Mouse (Mus musculus): ENCODE data around the gene Cfap97. TPM values are rescaled to one million over a fixed set of nuclear protein-coding genes. Genes with fewer than 3 reads are reported as not detected.
A peak's percentile ranks its signal among the peaks of the same experiment; 100 is the strongest.

The Cfap97 gene
- polyA plus RNA-seq, 1 experiment from 2014 or later = 6.9 TPM

DNA sequence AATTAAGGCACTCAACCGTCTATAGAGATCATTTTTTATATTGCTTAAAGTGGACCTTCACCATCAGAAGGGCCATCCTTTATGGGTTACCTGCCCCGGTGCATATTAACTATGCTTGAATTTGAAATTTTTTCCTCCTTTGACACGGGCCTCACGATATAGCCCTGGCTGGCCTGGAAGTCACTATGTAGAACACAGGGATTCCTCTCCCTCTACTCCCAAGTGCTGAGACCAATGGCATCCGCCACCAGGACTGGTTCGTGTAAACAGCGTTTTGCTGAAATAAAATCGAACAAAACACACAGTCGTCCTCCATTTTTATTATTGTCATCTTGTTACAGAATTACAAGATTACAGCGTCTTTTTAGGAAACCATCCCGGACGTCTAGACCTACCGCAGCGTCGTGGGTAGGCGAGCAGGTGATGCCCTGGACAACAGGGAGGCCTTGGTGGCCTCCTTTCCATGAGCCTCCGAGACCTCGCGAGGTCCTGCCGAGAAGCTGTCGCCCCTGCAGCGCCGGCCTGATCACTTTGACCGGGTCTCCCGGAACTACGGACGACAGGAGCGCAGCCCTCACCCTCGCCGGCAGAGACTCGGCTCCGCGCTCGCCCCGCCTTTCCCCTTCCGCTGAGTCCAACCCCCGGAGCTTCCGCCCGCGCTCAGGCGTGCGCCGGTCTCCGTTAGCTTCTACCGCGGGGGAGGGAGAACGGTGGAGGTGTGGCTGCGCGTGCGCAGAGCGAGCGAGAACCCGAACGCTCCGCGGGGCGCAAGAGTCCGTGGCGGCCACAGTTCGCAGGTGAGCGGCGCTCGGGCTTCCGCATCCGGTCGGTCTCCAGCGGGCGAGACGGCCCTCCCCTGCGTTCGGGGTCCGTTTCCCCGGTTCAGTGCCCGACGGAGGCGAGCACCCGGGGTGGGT lies 11.6 kb downstream of the Cfap97 start:
- Histone ChIP-seq H3K36me3 (replicated peaks) (no peaks in the 10 kb centered on the region), H3K4me2 (peak overlapping the region; percentile 91), H3K4me1 (replicated peaks) (peaks cover 28% of the 10 kb centered on the region), H3K4me3 (replicated peaks) (peak overlapping the region; percentile 89), H3K9ac (peak overlapping the region; percentile 95), H3K27me3 (no peaks in the 10 kb centered on the region), H3K9me3 (replicated peaks) (no peaks in the 10 kb centered on the region), H3K27ac (replicated peaks) (peak overlapping the region; percentile 86)
- 1% methylated on average over 77 of the region's 77 CpGs for WGBS (ENCODE audit: insufficient replicate concordance)
- peak; percentile 98 for ATAC-seq (ENCODE audit: insufficient read depth)

DNA sequence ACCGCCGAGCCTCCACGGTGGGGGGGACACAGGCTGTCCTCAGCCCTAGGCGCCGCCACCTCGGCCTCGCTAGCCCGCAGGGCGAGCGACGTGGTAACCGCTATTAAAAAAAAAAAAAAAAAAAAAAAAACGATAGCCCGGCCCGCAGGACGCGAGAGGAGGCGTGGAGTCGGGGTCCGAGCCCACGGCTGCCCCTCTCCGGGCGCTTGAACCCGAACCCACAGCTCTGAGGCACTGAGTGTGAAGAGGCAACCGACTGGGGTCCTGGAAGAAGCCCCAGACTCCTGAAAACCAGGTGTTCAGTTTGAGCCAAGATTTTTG lies 12.3 kb downstream of the Cfap97 start:
- ATAC-seq (ENCODE audit: insufficient read depth) = no peak
- H3K36me3 ChIP-seq (replicated peaks) = no peaks in the 10 kb centered on the region
- peak overlapping the region; percentile 83 for H3K27ac ChIP-seq (replicated peaks)
- no peaks in the 10 kb centered on the region for H3K27me3 ChIP-seq
- under 1% methylated on average over 25 of the region's 25 CpGs for WGBS (ENCODE audit: insufficient replicate concordance)
- no peaks in the 10 kb centered on the region for H3K9me3 ChIP-seq (replicated peaks)
- peaks cover 28% of the 10 kb centered on the region for H3K4me1 ChIP-seq (replicated peaks)
- H3K4me3 ChIP-seq (replicated peaks) = peak overlapping the region; percentile 89
- peak overlapping the region; percentile 91 for H3K4me2 ChIP-seq
- H3K9ac ChIP-seq = peak overlapping the region; percentile 95

GRCm38 (mm10) chr8:46173651-46174050 lies 22.1 kb downstream of the Cfap97 start:
- ATAC-seq (ENCODE audit: insufficient read depth) = no peak
- H3K9me3 ChIP-seq (replicated peaks) = no peaks in the 10 kb centered on the region
- no peak overlapping the region for H3K4me2 ChIP-seq
- no peak overlapping the region for H3K4me3 ChIP-seq (replicated peaks)
- H3K27ac ChIP-seq (replicated peaks) = no peak overlapping the region
- peaks cover 15% of the 10 kb centered on the region for H3K36me3 ChIP-seq (replicated peaks)
- H3K9ac ChIP-seq = no peak overlapping the region
- H3K27me3 ChIP-seq = no peaks in the 10 kb centered on the region
- no peaks in the 10 kb centered on the region; the same call in 1 of the 2 replicates for H3K4me1 ChIP-seq (replicated peaks)
- 34% methylated on average over 2 of the region's 2 CpGs for WGBS (ENCODE audit: insufficient replicate concordance)

DNA sequence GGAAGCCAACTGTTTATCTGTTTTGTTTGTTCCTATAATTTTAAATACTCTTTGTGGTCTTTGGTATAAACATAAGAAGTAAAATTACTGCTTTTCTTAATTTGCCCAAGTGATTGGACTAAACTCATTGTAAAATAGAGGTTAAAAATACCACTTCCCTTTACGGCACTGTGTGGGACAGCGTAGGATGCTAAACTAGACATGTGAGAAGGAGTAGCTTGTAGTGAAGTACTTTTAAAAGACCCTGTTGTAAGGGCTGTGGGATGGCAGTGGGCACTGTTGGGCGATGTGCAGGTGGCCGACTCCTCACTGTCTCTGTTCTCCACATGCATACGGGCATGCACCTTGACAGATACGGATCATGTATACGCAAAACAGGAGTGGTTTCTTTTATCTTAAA lies 28.6 kb downstream of the Cfap97 start:
- no peaks in the 10 kb centered on the region for H3K9me3 ChIP-seq (replicated peaks)
- no peaks in the 10 kb centered on the region for H3K27me3 ChIP-seq
- no peak for ATAC-seq (ENCODE audit: insufficient read depth)

GRCm38 (mm10) chr8:46185361-46185760 lies 33.8 kb downstream of the Cfap97 start:
- Histone ChIP-seq H3K4me1 (replicated peaks) (no peaks in the 10 kb centered on the region), H3K9ac (no peak overlapping the region), H3K9me3 (replicated peaks) (no peaks in the 10 kb centered on the region), H3K4me2 (no peak overlapping the region), H3K4me3 (replicated peaks) (no peak overlapping the region), H3K27me3 (no peaks in the 10 kb centered on the region), H3K36me3 (replicated peaks) (0 out of 2 replicates have a peak, but pooled peaks cover 5% of the 10 kb centered on the region), H3K27ac (replicated peaks) (no peak overlapping the region)
- ATAC-seq (ENCODE audit: insufficient read depth) = no peak
- WGBS (ENCODE audit: insufficient replicate concordance) = 16% methylated on average over 2 of the region's 2 CpGs

More for the DNA sequence above, 28.6 kb downstream of the Cfap97 start:
- no peaks in the 10 kb centered on the region for H3K4me1 ChIP-seq (replicated peaks)
- H3K36me3 ChIP-seq (replicated peaks) = 0 out of 2 replicates have a peak, but pooled peaks cover 5% of the 10 kb centered on the region
- H3K27ac ChIP-seq (replicated peaks) = no peak overlapping the region
- H3K4me3 ChIP-seq (replicated peaks) = no peak overlapping the region
- WGBS (ENCODE audit: insufficient replicate concordance) = 86% methylated on average over 7 of the region's 7 CpGs
- no peak overlapping the region for H3K4me2 ChIP-seq
- H3K9ac ChIP-seq = no peak overlapping the region

DNA sequence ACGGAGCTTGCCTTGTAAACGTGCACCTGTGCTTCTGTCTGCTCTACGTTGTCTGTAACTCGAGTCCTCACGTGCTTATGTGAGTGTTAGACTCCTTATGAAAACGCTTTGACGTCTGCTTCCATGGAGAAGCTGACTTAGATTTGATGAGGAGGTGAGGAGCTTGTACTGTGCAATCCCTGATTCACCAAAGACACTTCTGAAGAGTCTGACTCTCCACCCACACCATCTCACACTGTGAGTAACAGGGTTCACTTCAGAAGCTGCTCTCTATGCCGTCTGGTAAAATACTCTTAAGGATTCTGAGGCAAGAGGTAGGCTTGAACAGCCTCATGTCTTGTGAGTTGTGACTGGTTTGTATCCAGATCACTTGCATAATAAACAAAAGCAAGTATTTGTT lies 41.5 kb downstream of the Cfap97 start:
- H3K27me3 ChIP-seq = no peaks in the 10 kb centered on the region
- 77% methylated on average over 8 of the region's 8 CpGs for WGBS (ENCODE audit: insufficient replicate concordance)

DNA sequence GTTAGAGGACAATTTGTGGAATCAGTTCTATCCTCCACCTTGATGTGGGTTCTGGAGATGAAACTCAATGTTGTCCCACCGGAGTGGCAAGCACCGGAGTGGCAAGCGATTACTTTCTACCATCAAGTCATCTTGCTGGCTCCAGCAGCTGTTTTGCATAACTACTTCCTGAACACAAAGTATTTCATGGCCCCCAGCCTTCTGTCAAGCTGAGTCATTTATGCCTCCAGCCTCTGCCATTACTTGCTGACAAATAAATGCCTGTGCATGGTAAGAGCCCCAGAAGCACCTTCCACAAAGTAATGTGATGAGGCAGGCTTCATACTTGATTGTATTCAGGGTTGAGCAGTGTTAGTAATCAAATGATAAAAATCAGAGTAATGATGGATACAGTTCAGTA lies 45.3 kb downstream of the Cfap97 start:
- no peak for ATAC-seq (ENCODE audit: insufficient read depth)
- Histone ChIP-seq H3K4me1 (replicated peaks) (no peaks in the 10 kb centered on the region), H3K27me3 (no peaks in the 10 kb centered on the region), H3K9ac (no peak overlapping the region), H3K4me3 (replicated peaks) (no peak overlapping the region), H3K27ac (replicated peaks) (no peak overlapping the region), H3K36me3 (replicated peaks) (peaks cover 27% of the 10 kb centered on the region), H3K9me3 (replicated peaks) (no peaks in the 10 kb centered on the region), H3K4me2 (no peak overlapping the region)
- WGBS (ENCODE audit: insufficient replicate concordance) = 75% methylated on average over 3 of the region's 3 CpGs

More for the DNA sequence above, 41.5 kb downstream of the Cfap97 start:
- Histone ChIP-seq H3K9ac (no peak overlapping the region), H3K4me2 (no peak overlapping the region), H3K4me3 (replicated peaks) (no peak overlapping the region), H3K4me1 (replicated peaks) (no peaks in the 10 kb centered on the region), H3K9me3 (replicated peaks) (no peaks in the 10 kb centered on the region), H3K27ac (replicated peaks) (no peak overlapping the region), H3K36me3 (replicated peaks) (peaks cover 27% of the 10 kb centered on the region)
- ATAC-seq (ENCODE audit: insufficient read depth) = no peak

DNA sequence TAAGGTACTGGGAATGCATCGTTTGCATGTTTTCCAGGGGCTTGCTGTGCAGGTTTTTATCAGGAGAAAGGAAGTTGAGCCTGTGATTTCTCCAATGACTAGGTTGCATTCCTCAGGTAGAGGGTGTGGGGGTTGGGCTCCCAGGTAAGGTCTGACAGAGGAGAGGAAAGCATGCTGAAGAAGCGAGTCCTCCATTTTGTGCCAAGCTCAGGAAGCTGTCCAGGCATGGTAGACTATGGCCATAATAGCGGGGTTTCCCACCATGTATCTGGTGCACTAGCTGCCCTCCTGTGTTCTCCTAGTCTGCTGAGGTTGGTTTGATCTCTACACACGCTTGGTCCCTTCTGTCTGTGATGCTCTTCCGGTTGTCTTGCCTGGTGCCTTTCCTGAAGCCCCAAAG lies 46.1 kb downstream of the Cfap97 start:
- Histone ChIP-seq H3K27ac (replicated peaks) (no peak overlapping the region), H3K36me3 (replicated peaks) (peaks cover 21% of the 10 kb centered on the region), H3K27me3 (no peaks in the 10 kb centered on the region), H3K9ac (no peak overlapping the region), H3K4me3 (replicated peaks) (no peak overlapping the region), H3K9me3 (replicated peaks) (no peaks in the 10 kb centered on the region), H3K4me2 (no peak overlapping the region), H3K4me1 (replicated peaks) (no peaks in the 10 kb centered on the region)
- WGBS (ENCODE audit: insufficient replicate concordance) = 65% methylated on average over 5 of the region's 5 CpGs
- no peak for ATAC-seq (ENCODE audit: insufficient read depth)

DNA sequence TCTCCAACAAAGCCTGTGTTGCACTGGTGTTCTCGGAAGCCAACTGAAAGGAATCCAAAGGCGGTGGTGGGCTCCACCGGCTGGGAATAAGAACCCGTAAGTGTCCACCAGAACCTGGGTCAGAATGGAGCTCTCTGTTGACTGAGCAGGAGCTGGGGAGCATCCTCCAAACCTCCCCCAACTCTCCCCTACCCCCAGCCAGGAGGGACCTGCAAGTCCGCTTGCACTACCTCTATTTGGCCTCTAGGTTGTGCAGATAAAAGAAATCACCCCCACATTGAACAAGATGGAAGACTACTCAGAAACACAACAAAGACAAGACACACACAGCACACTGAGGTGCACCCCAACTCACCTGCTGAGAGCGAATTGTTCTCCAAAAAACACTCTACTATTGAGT lies 50.8 kb downstream of the Cfap97 start:
- 78% methylated on average over 6 of the region's 6 CpGs for WGBS (ENCODE audit: insufficient replicate concordance)
- no peaks in the 10 kb centered on the region for H3K9me3 ChIP-seq (replicated peaks)

DNA sequence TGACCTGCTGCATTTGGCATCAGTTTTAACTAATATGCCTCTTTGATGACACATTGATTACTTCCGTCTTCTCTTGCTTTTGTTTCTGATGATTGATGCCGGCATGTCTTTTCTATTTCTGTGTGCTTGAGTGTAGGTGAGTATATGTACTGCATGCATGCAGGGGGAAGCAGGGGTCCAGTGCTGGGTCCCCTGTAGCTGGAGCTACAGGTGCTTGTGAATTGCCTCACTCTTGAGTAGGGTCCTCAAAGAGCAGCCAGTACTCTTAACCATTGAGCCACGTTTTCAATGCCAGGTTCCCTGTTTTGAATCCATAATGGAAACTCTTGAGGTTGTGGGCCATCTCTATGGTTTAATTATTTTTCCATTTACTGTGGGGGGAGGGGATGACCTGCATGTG lies 52.7 kb downstream of the Cfap97 start:
- Histone ChIP-seq H3K4me2 (no peak overlapping the region), H3K27ac (replicated peaks) (no peak overlapping the region), H3K4me3 (replicated peaks) (no peak overlapping the region), H3K9me3 (replicated peaks) (no peaks in the 10 kb centered on the region), H3K4me1 (replicated peaks) (0 out of 2 replicates have a peak, but pooled peaks cover 6% of the 10 kb centered on the region), H3K9ac (no peak overlapping the region), H3K27me3 (no peaks in the 10 kb centered on the region), H3K36me3 (replicated peaks) (peaks cover 8% of the 10 kb centered on the region; the same call in 1 of the 2 replicates)
- ATAC-seq (ENCODE audit: insufficient read depth) = no peak
- 68% methylated on average over 3 of the region's 3 CpGs for WGBS (ENCODE audit: insufficient replicate concordance)

More for the DNA sequence above, 50.8 kb downstream of the Cfap97 start:
- Histone ChIP-seq H3K36me3 (replicated peaks) (peaks cover 3% of the 10 kb centered on the region; the same call in 1 of the 2 replicates), H3K4me2 (no peak overlapping the region), H3K4me1 (replicated peaks) (no peaks in the 10 kb centered on the region), H3K27ac (replicated peaks) (no peak overlapping the region), H3K27me3 (no peaks in the 10 kb centered on the region), H3K9ac (no peak overlapping the region), H3K4me3 (replicated peaks) (no peak overlapping the region)
- ATAC-seq (ENCODE audit: insufficient read depth) = no peak

DNA sequence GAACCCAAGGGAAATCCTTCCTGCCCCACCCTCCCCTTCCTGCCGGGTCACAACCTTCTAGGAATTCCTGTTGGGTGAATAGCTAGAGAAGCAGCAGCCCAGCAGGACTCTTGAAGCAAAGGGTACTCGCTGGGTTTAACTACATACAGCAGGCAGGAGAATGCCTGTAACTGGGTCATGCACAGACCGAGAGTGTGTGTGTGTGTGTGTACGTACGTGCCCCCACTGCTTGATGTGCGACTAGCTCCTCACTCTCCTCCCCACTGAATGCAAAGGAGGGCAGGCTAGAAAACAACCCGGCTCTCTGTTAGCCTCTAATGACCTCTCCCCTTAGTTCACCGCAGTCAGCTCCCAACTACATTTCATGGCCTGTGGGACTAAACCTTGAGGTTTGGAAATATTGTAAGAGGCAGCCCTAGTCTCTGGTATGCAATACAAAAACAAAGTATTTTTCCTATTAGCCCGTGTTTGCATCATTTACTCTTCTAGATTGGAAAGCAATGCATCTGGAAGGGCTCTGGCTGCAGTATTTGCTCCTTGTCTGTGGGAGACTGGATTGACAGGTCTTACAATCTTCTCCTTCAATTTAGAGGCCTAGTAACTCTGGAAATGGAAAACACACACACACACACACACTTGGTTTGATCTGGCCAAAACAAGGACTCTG lies 53.5 kb downstream of the Cfap97 start:
- peaks cover 14% of the 10 kb centered on the region for H3K4me1 ChIP-seq (replicated peaks)
- H3K36me3 ChIP-seq (replicated peaks) = peaks cover 8% of the 10 kb centered on the region; the same call in 1 of the 2 replicates
- H3K4me2 ChIP-seq = no peak overlapping the region
- H3K4me3 ChIP-seq (replicated peaks) = no peak overlapping the region
- H3K9me3 ChIP-seq (replicated peaks) = no peaks in the 10 kb centered on the region
- H3K27me3 ChIP-seq = no peaks in the 10 kb centered on the region
- no peak overlapping the region for H3K27ac ChIP-seq (replicated peaks)
- no peak overlapping the region for H3K9ac ChIP-seq
- ATAC-seq (ENCODE audit: insufficient read depth) = no peak
- WGBS (ENCODE audit: insufficient replicate concordance) = 62% methylated on average over 9 of the region's 9 CpGs

Data from liver, embryonic 15.5 days (tissue).